Mouse (Mus musculus) lung, postnatal 0 days (tissue): ENCODE measurements at regions not wholly inside any gene's neighbourhood (a gene's known extent, or its start where the extent isn't known, plus 50 kb on each side); places are given as distances from the start of the nearest gene placed in this dataset.

Source experiments
- ATAC-seq: fragments of 200-750 bp; cut with Nextera tagmentation; 2 replicates; pipeline ENCODE4 v1.8.0; 2017; ENCODE audit warnings: moderate library complexity
- DNase-seq: peaks from one replicate; pipeline ENCODE4 v3.0.0-alpha.2; 2016; ENCODE audit warnings: low spot score
- H3K27ac ChIP-seq: fragments of 300-500 bp; sonication (generic); 2 replicates; pipeline ENCODE4 v1.5.1; 2014; ENCODE audit warnings: antibody characterized with exemption, mild to moderate bottlenecking, low read length, mixed read lengths
- H3K27me3 ChIP-seq: fragments of 300-500 bp; sonication (generic); replicated peaks from 2 replicates; pipeline ENCODE4 v1.6.1; 2014; ENCODE audit warnings: low read length, mixed read lengths; ENCODE audit not compliant: insufficient read depth
- H3K36me3 ChIP-seq: fragments of 300-500 bp; sonication (generic); 2 replicates; pipeline ENCODE4 v1.6.1; 2014; ENCODE audit warnings: low read length, mixed read lengths; ENCODE audit not compliant: insufficient read depth
- H3K4me1 ChIP-seq: fragments of 300-500 bp; sonication (generic); 2 replicates; pipeline ENCODE4 v1.6.1; 2014; ENCODE audit warnings: antibody characterized with exemption, low read depth, low read length, mixed read lengths; ENCODE audit not compliant: insufficient read depth
- H3K4me2 ChIP-seq: fragments of 300-500 bp; sonication (generic); replicated peaks from 2 replicates; pipeline ENCODE4 v1.6.1; 2014; ENCODE audit warnings: low read depth, mild to moderate bottlenecking, low read length, moderate library complexity, mixed read lengths
- H3K4me3 ChIP-seq: fragments of 300-500 bp; sonication (generic); 2 replicates; pipeline ENCODE4 v1.5.1; 2014; ENCODE audit warnings: low read depth, low read length
- H3K9ac ChIP-seq: fragments of 300-500 bp; sonication (generic); replicated peaks from 2 replicates; pipeline ENCODE4 v1.6.1; 2014; ENCODE audit warnings: low read depth, mild to moderate bottlenecking
- H3K9me3 ChIP-seq: fragments of 300-500 bp; sonication (generic); 2 replicates; pipeline ENCODE4 v1.6.1; 2016; ENCODE audit warnings: low read length, mixed read lengths
- CTCF ChIP-seq: IDR thresholded peaks from 2 replicates; pipeline ENCODE4 v1.5.1; 2016; ENCODE audit warnings: antibody characterized with exemption, mild to moderate bottlenecking
- EP300 ChIP-seq: IDR thresholded peaks from 2 replicates; pipeline ENCODE4 v1.6.1; 2016; ENCODE audit warnings: antibody characterized with exemption, mild to moderate bottlenecking, control low read depth
- WGBS: fragments of 180-500 bp; shearing (Covaris S2); extraction: QIAGEN DNeasy Blood & Tissue Kit; methylation state at CpG from one replicate; pipeline ENCODE4 v1.1.7; 2014; 5-methylcytosine and 5-hydroxymethylcytosine counted together

GRCm38 (mm10) chr11:20897468-20897867, 66.6 kb upstream of the Lgalsl start:
- DNase-seq (peak; percentile 63), ATAC-seq (peak; percentile 36)
- 56% methylated on average over 7 of the region's 7 CpGs for WGBS
- no peak overlapping the region for H3K4me2 ChIP-seq
- no peak for TF ChIP-seq EP300
- no peak for TF ChIP-seq CTCF
- peaks cover 7% of the 10 kb centered on the region; the same call in 1 of the 2 replicates for H3K4me1 ChIP-seq
- H3K27ac ChIP-seq, result 0 out of 2 replicates have a peak overlapping the region, but pooled peaks have one; percentile 55
- no peak overlapping the region for H3K9ac ChIP-seq
- H3K9me3 ChIP-seq, result no peaks in the 10 kb centered on the region
- H3K27me3 ChIP-seq, result no peaks in the 10 kb centered on the region
- no peak overlapping the region for H3K4me3 ChIP-seq
- no peaks in the 10 kb centered on the region for H3K36me3 ChIP-seq

DNA sequence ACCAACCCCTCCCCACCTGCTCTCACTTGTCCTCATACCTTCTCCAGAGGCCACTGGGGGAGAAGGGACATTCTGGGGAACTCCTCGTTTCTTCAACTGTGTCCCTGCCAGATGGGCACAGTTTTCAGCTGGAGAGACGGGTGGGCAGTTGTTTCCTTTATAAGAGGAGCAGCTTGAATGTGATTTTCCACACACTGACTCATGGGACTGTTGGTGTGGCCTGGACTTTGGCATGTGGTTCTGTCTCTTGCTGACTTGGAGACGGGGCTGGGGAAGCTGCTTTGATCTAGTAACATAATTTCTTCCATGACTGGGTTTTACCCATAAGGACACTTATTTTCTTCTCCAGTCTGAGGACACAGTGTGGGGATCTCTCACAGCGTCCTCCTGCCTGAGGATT, 67.7 kb upstream of the Lgalsl start:
- Histone ChIP-seq H3K4me2 (no peak overlapping the region), H3K27me3 (no peaks in the 10 kb centered on the region), H3K36me3 (no peaks in the 10 kb centered on the region), H3K4me3 (no peak overlapping the region), H3K4me1 (peaks cover 7% of the 10 kb centered on the region; the same call in 1 of the 2 replicates), H3K9ac (no peak overlapping the region), H3K27ac (peak overlapping the region; percentile 55), H3K9me3 (no peaks in the 10 kb centered on the region)
- 64% methylated on average over 4 of the region's 4 CpGs for WGBS
- peak; percentile 37 for ATAC-seq
- no peak for TF ChIP-seq EP300
- TF ChIP-seq CTCF, result no peak
- peak; percentile 62 for DNase-seq

DNA sequence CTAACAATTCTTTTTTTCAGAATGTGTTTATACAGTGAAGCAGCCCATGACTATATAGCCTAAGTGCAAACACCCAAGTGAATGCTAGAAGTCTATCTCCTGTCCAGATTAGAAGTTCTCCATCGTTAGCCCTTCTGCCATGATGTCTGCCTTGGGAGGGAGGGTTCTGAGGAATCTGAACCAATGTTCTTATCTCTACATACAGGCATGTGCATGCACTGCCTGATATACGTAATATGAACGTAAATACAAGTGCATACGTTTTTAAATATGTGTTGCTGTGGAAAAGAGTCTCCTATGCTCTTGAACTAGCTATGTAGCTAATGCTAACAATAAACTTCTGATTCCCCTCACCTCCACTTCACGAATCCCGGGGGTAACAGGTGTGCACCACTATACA, 68.9 kb upstream of the Lgalsl start:
- Histone ChIP-seq H3K4me1 (peaks cover 7% of the 10 kb centered on the region; the same call in 1 of the 2 replicates), H3K4me2 (no peak overlapping the region), H3K9me3 (no peaks in the 10 kb centered on the region), H3K27me3 (no peaks in the 10 kb centered on the region), H3K4me3 (no peak overlapping the region), H3K27ac (no peak overlapping the region), H3K9ac (no peak overlapping the region), H3K36me3 (no peaks in the 10 kb centered on the region)
- DNase-seq, result no peak
- TF ChIP-seq EP300 (no peak), CTCF (no peak)
- WGBS, result 85% methylated on average over 6 of the region's 6 CpGs
- no peak for ATAC-seq

- no peaks in the 10 kb centered on the region for H3K36me3 ChIP-seq
- H3K4me3 ChIP-seq, result no peak overlapping the region
- no peaks in the 10 kb centered on the region for H3K4me1 ChIP-seq
- no peaks in the 10 kb centered on the region for H3K9me3 ChIP-seq
- ATAC-seq, result no peak
- DNase-seq, result no peak
- TF ChIP-seq CTCF, result no peak
- TF ChIP-seq EP300, result no peak
- 55% methylated on average over 2 of the region's 2 CpGs for WGBS
- no peak overlapping the region for H3K9ac ChIP-seq
- H3K27ac ChIP-seq, result no peak overlapping the region
- no peak overlapping the region for H3K4me2 ChIP-seq
- no peaks in the 10 kb centered on the region for H3K27me3 ChIP-seq
Measured at GRCm38 (mm10) chr11:20902001-20902400, 71.1 kb upstream of the Lgalsl start.

DNA sequence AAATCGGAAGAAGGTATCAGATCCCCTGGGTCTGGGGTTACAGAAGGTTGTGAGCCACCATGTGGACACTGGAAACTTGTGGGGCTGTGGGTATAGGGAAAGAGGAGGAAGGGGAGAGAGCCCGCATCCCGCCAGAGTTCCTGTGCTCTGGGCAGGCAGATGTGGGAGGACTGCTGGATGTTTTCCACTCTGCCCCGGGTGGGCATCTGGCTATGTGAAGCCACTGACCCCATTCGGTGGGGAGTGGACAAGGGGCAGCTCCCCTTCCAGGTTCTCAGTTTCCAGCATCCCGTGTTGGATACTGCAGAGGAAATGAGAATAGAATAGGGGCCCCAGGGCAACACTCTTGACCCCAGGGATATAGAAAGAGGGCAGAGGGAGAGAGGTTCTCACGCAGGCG, 72.1 kb upstream of the Lgalsl start:
- Histone ChIP-seq H3K4me1 (no peaks in the 10 kb centered on the region), H3K9me3 (no peaks in the 10 kb centered on the region), H3K36me3 (no peaks in the 10 kb centered on the region), H3K9ac (no peak overlapping the region), H3K4me2 (no peak overlapping the region), H3K4me3 (no peak overlapping the region), H3K27me3 (no peaks in the 10 kb centered on the region), H3K27ac (no peak overlapping the region)
- WGBS, result 72% methylated on average over 8 of the region's 8 CpGs
- TF ChIP-seq CTCF, result no peak
- TF ChIP-seq EP300, result no peak
- ATAC-seq (no peak), DNase-seq (no peak)

GRCm38 (mm10) chr11:20907996-20908395, 77.1 kb upstream of the Lgalsl start:
- no peak for TF ChIP-seq CTCF
- no peak for TF ChIP-seq EP300
- H3K4me2 ChIP-seq, result no peak overlapping the region
- no peak for DNase-seq
- no peak overlapping the region for H3K4me3 ChIP-seq
- ATAC-seq, result no peak
- no peaks in the 10 kb centered on the region for H3K27me3 ChIP-seq
- no peaks in the 10 kb centered on the region for H3K4me1 ChIP-seq
- 49% methylated on average over 3 of the region's 3 CpGs for WGBS
- H3K9ac ChIP-seq, result no peak overlapping the region
- no peaks in the 10 kb centered on the region for H3K9me3 ChIP-seq
- no peak overlapping the region for H3K27ac ChIP-seq
- no peaks in the 10 kb centered on the region for H3K36me3 ChIP-seq

- no peaks in the 10 kb centered on the region for H3K36me3 ChIP-seq
- no peak for TF ChIP-seq EP300
- no peak for TF ChIP-seq CTCF
- peak; percentile 21 for DNase-seq
- no peak overlapping the region for H3K4me2 ChIP-seq
- H3K27ac ChIP-seq, result no peak overlapping the region
- WGBS, result 44% methylated on average over 4 of the region's 4 CpGs
- no peak overlapping the region for H3K9ac ChIP-seq
- H3K27me3 ChIP-seq, result no peaks in the 10 kb centered on the region
- H3K9me3 ChIP-seq, result no peaks in the 10 kb centered on the region
- ATAC-seq, result peak; percentile 44
- no peaks in the 10 kb centered on the region for H3K4me1 ChIP-seq
- no peak overlapping the region for H3K4me3 ChIP-seq
Measured at GRCm38 (mm10) chr11:20908471-20908870, 77.6 kb upstream of the Lgalsl start.
